Comparison of ENCODE assay signal across 10 mouse cellular contexts in the genomic region with DNA sequence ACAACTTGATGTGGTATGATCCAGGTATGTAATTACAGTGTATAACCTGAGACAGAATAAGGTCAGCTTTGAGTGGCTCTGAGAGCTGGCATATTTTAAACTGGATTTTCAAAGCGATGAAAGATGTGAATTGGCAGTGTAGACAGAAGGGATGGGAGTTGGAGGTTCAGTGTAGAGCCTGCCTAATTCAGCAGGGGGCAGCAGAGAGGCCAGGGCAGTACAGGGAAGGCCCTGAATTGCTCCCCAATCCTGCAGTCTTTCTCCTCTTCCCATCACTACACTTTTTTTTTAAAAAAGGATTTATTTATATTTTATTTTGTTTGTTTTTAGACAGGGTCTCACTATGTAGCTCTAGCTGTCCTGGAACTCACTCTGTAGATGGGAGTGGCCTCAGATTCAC. TPM values are rescaled to one million over a fixed set of nuclear protein-coding genes. Genes with fewer than 3 reads are reported as not detected.
DNase-seq lines count a peak whose midpoint lies in the region; ATAC-seq and TF ChIP-seq lines count a peak whose summit lies in the region.
"Had no signal": no experiment of that assay in that cellular context is flagged by ENCODE, and none has a peak within 500 bp of the region (broad histone marks: within the 10 kb centered on the region; RNA-seq: fewer than 3 reads in every experiment).

No protein-coding gene starts in this region.

- TF ChIP-seq CTCF in CH12.LX (conservative IDR thresholded peaks at IDR 0.05 in 1 of 2, IDR thresholded peaks at IDR 0.05 in 1 of 2; ENCODE audit: low read depth in 2 of 2, low read length in 2 of 2) = peak; percentile 61 to 65; a peak in 3 of 4 replicates

- no peaks in the 10 kb centered on the region for H3K9me3 ChIP-seq in CH12.LX (replicated peaks; ENCODE audit: low read length)
- H3K9me3 ChIP-seq: heart, embryonic 15.5 days had no signal

- no peak overlapping the region for H3K4me2 ChIP-seq in CH12.LX (ENCODE audit: insufficient read depth, low read depth, poor library complexity, severe bottlenecking)
- H3K4me2 ChIP-seq: heart, embryonic 15.5 days had no signal

- in situ Hi-C loops in CH12.LX (cut with MboI; ENCODE audit: low pct_ligation_motif_present, low pct_unique_long_range_greater_than_20kb, low sequenced_read_pairs) = loop anchor here (5.0 to 25.0 kb wide), 2 partner anchors 73 to 227 kb away; partner anchors contain the start of genes Frs3, Guca1b and Tomm6

- H3K4me3 ChIP-seq in CH12.LX (replicated peaks in 1 of 3; ENCODE audit: low read depth in 2 of 3, low read length in 2 of 3, poor library complexity in 1 of 3) = no peak overlapping the region
- H3K4me3 ChIP-seq: heart, embryonic 15.5 days had no signal

- H3K9ac ChIP-seq in CH12.LX (ENCODE audit: insufficient read depth, low read depth) = no peak overlapping the region
- H3K9ac ChIP-seq: heart, embryonic 15.5 days had no signal

- no peak for TF ChIP-seq POLR2A in CH12.LX (IDR thresholded peaks at IDR 0.05; ENCODE audit: low read depth, low read length)

- no peak for TF ChIP-seq EP300 in CH12.LX (IDR thresholded peaks at IDR 0.05; ENCODE audit: low read length)

- DNase-seq in kidney, adult 18-20 months = peak; percentile 46
- DNase-seq in kidney, adult 9 months = no peak
- peak; percentile 48 for DNase-seq in CH12.LX (ENCODE audit: extremely low read depth)
- DNase-seq in adrenal gland, postnatal 14 days = peak; percentile 68
- peak; percentile 63 for DNase-seq in lung, postnatal 10 days
- DNase-seq in layer of hippocampus, postnatal 10 days (ENCODE audit: low spot score in 2 of 2) = no peak
- DNase-seq in frontal cortex, postnatal 36 days (ENCODE audit: low spot score in 2 of 2) = no peak
- DNase-seq: cerebellum, adult 8-10 months had no signal

- dilution Hi-C loops in CH12.LX (cut with MboI; ENCODE audit: extremely low pct_ligation_motif_present, extremely low pct_unique_long_range_greater_than_20kb, low sequenced_read_pairs) = no loop called here

- H3K79me2 ChIP-seq in CH12.LX (replicated peaks; ENCODE audit: control insufficient read depth, extremely low read depth, insufficient read depth, poor library complexity, severe bottlenecking) = peaks cover 74% of the 10 kb centered on the region

- ATAC-seq in megakaryocyte-erythroid progenitor cell, adult 5-6 weeks (replicated peaks; ENCODE audit: low FRiP score, low TSS enrichment, poor library complexity, severe bottlenecking) = no peak

- no peaks in the 10 kb centered on the region for H3K27me3 ChIP-seq in CH12.LX (replicated peaks)
- H3K27me3 ChIP-seq: heart, embryonic 15.5 days had no signal

- no peak overlapping the region for H3K27ac ChIP-seq in CH12.LX (ENCODE audit: insufficient read depth, low read depth)
- H3K27ac ChIP-seq: heart, embryonic 15.5 days had no signal

- H3K4me1 ChIP-seq in CH12.LX (ENCODE audit: control insufficient read depth in 1 of 2, insufficient read depth in 2 of 2) = peaks cover 7 to 26% of the 10 kb centered on the region in 2 experiments

- H3K36me3 ChIP-seq in CH12.LX (replicated peaks in 1 of 2; ENCODE audit: control insufficient read depth in 1 of 2, insufficient read depth in 1 of 2, low read length in 1 of 2) = peaks cover 39 to 66% of the 10 kb centered on the region in 2 experiments

- TF ChIP-seq RAD21 in CH12.LX (IDR thresholded peaks at IDR 0.05; ENCODE audit: low read depth, low read length) = no peak; the same call in 1 of the 2 replicates

TF ChIP-seq in CH12.LX, 34 proteins besides CTCF, POLR2A, EP300 and RAD21:
- TF ChIP-seq USF1 (IDR thresholded peaks at IDR 0.05; ENCODE audit: low read depth, low read length) (no peak), ETS1 (conservative IDR thresholded peaks at IDR 0.05; ENCODE audit: low read depth, low read length) (no peak), PAX5 (IDR thresholded peaks at IDR 0.05; ENCODE audit: low read length) (no peak), ZC3H11A (IDR thresholded peaks at IDR 0.05; ENCODE audit: low read depth, low read length) (no peak), MAX (IDR thresholded peaks at IDR 0.05; ENCODE audit: low read length) (no peak), TCF12 (IDR thresholded peaks at IDR 0.05; ENCODE audit: low read depth, low read length) (no peak), HCFC1 (IDR thresholded peaks at IDR 0.05; ENCODE audit: low read depth, low read length) (no peak), RCOR1 (conservative IDR thresholded peaks at IDR 0.05; ENCODE audit: low read depth, low read length) (no peak), ELF1 (IDR thresholded peaks at IDR 0.05; ENCODE audit: low read depth, low read length) (no peak), NELFE (IDR thresholded peaks at IDR 0.05; ENCODE audit: low read depth, low read length) (no peak), TBP (conservative IDR thresholded peaks at IDR 0.05; ENCODE audit: low read depth, low read length) (no peak), IRF4 (IDR thresholded peaks at IDR 0.05; ENCODE audit: low read depth, low read length) (no peak), POLR2AphosphoS2 (IDR thresholded peaks at IDR 0.05; ENCODE audit: low read depth, low read length) (no peak), GABPA (IDR thresholded peaks at IDR 0.05; ENCODE audit: insufficient replicate concordance, low read depth, low read length) (no peak), CHD1 (IDR thresholded peaks at IDR 0.05; ENCODE audit: low read depth, low read length) (no peak), MXI1 (IDR thresholded peaks at IDR 0.05; ENCODE audit: low read depth, low read length) (no peak), SIN3A (IDR thresholded peaks at IDR 0.05; ENCODE audit: low read length) (no peak), SMC3 (IDR thresholded peaks at IDR 0.05; ENCODE audit: low read depth, low read length) (no peak)

RNA-seq across cellular contexts. Expression of gene Gm20517, which starts 2.6 kb away (rescaled TPM):
- total RNA-seq in CH12.LX (2012; rRNA removed) = 1.7 and 1.8 TPM in 2 replicates
- 1.8 and 2.5 TPM in 2 replicates for total RNA-seq in CH12.LX (2014; rRNA removed)
- polyA plus RNA-seq in CH12.LX (2012; ENCODE audit: insufficient read length, low read depth) = 1.1 and 2.6 TPM in 2 replicates
- 3.0 and 3.3 TPM in 2 replicates for total RNA-seq in adrenal gland, postnatal 14 days (2021)
- 10 to 100 TPM in 1 of 2 experiments, 1 to 10 TPM in 1; 6.6 to 10.1 TPM for total RNA-seq in layer of hippocampus, postnatal 10 days (2021)
- total RNA-seq in megakaryocyte-erythroid progenitor cell, adult 5-6 weeks (2014; fragmentation: Nextera tagmentation) = 7.8 and 8.0 TPM in 2 replicates
- total RNA-seq in megakaryocyte-erythroid progenitor cell, adult 5-6 weeks (2017) = 2.2 and 6.2 TPM in 2 replicates

RNA-seq across cellular contexts. Expression of gene Med20, which starts 2.6 kb away (rescaled TPM):
- total RNA-seq in CH12.LX (2012; rRNA removed) (30.5 and 31.0 TPM in 2 replicates), CH12.LX (2014; rRNA removed) (42.5 and 43.5 TPM in 2 replicates)
- polyA plus RNA-seq in CH12.LX (2012; ENCODE audit: insufficient read length, low read depth) = 31.1 and 31.2 TPM in 2 replicates
- 39.3 and 39.8 TPM in 2 replicates for total RNA-seq in adrenal gland, postnatal 14 days (2021)
- 10 to 100 TPM; 23.9 to 24.8 TPM for total RNA-seq in layer of hippocampus, postnatal 10 days (2021)
- 31.7 and 66.0 TPM in 2 replicates for total RNA-seq in megakaryocyte-erythroid progenitor cell, adult 5-6 weeks (2014; fragmentation: Nextera tagmentation)
- 28.2 and 40.4 TPM in 2 replicates for total RNA-seq in megakaryocyte-erythroid progenitor cell, adult 5-6 weeks (2017)

RNA-seq across cellular contexts. Expression of gene Bysl, which starts 2.7 kb away (rescaled TPM):
- total RNA-seq in CH12.LX (2012; rRNA removed) = 28.0 and 40.1 TPM in 2 replicates
- total RNA-seq in CH12.LX (2014; rRNA removed) = 24.0 and 24.4 TPM in 2 replicates
- polyA plus RNA-seq in CH12.LX (2012; ENCODE audit: insufficient read length, low read depth) = 57.4 and 60.5 TPM in 2 replicates
- 19.7 and 21.6 TPM in 2 replicates for total RNA-seq in adrenal gland, postnatal 14 days (2021)
- total RNA-seq in layer of hippocampus, postnatal 10 days (2021) = 10 to 100 TPM; 24.5 to 24.9 TPM
- total RNA-seq in megakaryocyte-erythroid progenitor cell, adult 5-6 weeks (2014; fragmentation: Nextera tagmentation) = 34.0 and 34.7 TPM in 2 replicates
- total RNA-seq in megakaryocyte-erythroid progenitor cell, adult 5-6 weeks (2017) = 21.9 and 24.9 TPM in 2 replicates

RNA-seq across cellular contexts. Expression of gene Usp49, which starts 16.5 kb away (rescaled TPM):
- total RNA-seq in CH12.LX (2012; rRNA removed) = 2.6 and 3.4 TPM in 2 replicates
- 2.6 and 2.7 TPM in 2 replicates for total RNA-seq in CH12.LX (2014; rRNA removed)
- 3.7 and 4.3 TPM in 2 replicates for polyA plus RNA-seq in CH12.LX (2012; ENCODE audit: insufficient read length, low read depth)
- total RNA-seq in adrenal gland, postnatal 14 days (2021) = 6.8 and 7.8 TPM in 2 replicates
- 10 to 100 TPM; 11.3 to 13.2 TPM for total RNA-seq in layer of hippocampus, postnatal 10 days (2021)
- 13.9 and 21.0 TPM in 2 replicates for total RNA-seq in megakaryocyte-erythroid progenitor cell, adult 5-6 weeks (2014; fragmentation: Nextera tagmentation)
- 7.8 and 13.2 TPM in 2 replicates for total RNA-seq in megakaryocyte-erythroid progenitor cell, adult 5-6 weeks (2017)

Comparison
In these comparisons a context has a peak if more than half of its experiments do, and no peak if none do; other contexts are left out.
1. DNase-seq: peak in kidney, adult 18-20 months (single experiment), CH12.LX (single experiment), adrenal gland, postnatal 14 days (single experiment) and lung, postnatal 10 days (single experiment); none in kidney, adult 9 months (single experiment), layer of hippocampus, postnatal 10 days (0 of 2) and frontal cortex, postnatal 36 days (0 of 2).